Mouse (Mus musculus) megakaryocyte, embryonic 14.5 days (primary cell): ENCODE data around the gene Usp54. TPM values are rescaled to one million over a fixed set of nuclear protein-coding genes. Genes with fewer than 3 reads are reported as not detected.

Experiments
- H3K27me3 ChIP-seq: replicated peaks from 2 replicates; pipeline ENCODE3; 2012; ENCODE audit warnings: inconsistent platforms
- H3K36me3 ChIP-seq: replicated peaks from 2 replicates; pipeline ENCODE3; 2012; ENCODE audit warnings: low read length, inconsistent platforms, mixed read lengths
- H3K4me1 ChIP-seq: 2 replicates; pipeline ENCODE4 v1.6.1; 2012; ENCODE audit warnings: inconsistent platforms
- H3K4me3 ChIP-seq: replicated peaks from 2 replicates; pipeline ENCODE3; 2012; ENCODE audit warnings: moderate library complexity, mild to moderate bottlenecking, inconsistent platforms
- H3K9me3 ChIP-seq: 2 replicates; pipeline ENCODE4 v1.6.1; 2012; ENCODE audit warnings: inconsistent platforms
- FLI1 ChIP-seq: IDR thresholded peaks from 2 replicates; pipeline ENCODE4 v1.6.1; 2012; ENCODE audit warnings: low read length, inconsistent platforms, mixed read lengths
- GATA1 ChIP-seq: IDR thresholded peaks from 3 replicates; pipeline ENCODE4 v1.6.1; 2012; ENCODE audit warnings: mixed read lengths, low read length, inconsistent platforms, borderline replicate concordance
- polyA plus RNA-seq: library from polyadenylated mRNA; stranded (reverse); fragments of >175 nt; gene quantifications from 2 replicates; pipeline ENCODE4 v1.2.3, GENCODE M21; 2012; ENCODE audit warnings: low replicate concordance; ENCODE audit not compliant: insufficient read depth

The Usp54 gene
- polyA plus RNA-seq, 1 experiment: 1.5 TPM

- no peaks in the 10 kb centered on the region for H3K9me3 ChIP-seq
- TF ChIP-seq GATA1: no peak
- TF ChIP-seq FLI1: no peak
- H3K4me3 ChIP-seq: no peak overlapping the region
Observed at GRCm38 (mm10) chr14:20658326-20658725, 17.5 kb upstream of the Usp54 start.

GRCm38 (mm10) chr14:20656361-20656760, 15.5 kb upstream of the Usp54 start, which contains the start of gene Myoz1:
Gene Myoz1, minus strand, starts transcription at chr14:20656540.
- H3K4me1 ChIP-seq: peaks cover 56% of the 10 kb centered on the region
- no peak within 1 kb of the TSS for H3K4me3 ChIP-seq
- TF ChIP-seq GATA1 (no peak), FLI1 (no peak)
- H3K27me3 ChIP-seq: peaks cover 4% of the 10 kb centered on the region
- H3K36me3 ChIP-seq: no peaks in the 10 kb centered on the region
- no peaks in the 10 kb centered on the region for H3K9me3 ChIP-seq

More at GRCm38 (mm10) chr14:20658326-20658725, 17.5 kb upstream of the Usp54 start:
- H3K27me3 ChIP-seq: peaks cover 22% of the 10 kb centered on the region
- peaks cover 61% of the 10 kb centered on the region for H3K4me1 ChIP-seq
- no peaks in the 10 kb centered on the region for H3K36me3 ChIP-seq

- Histone ChIP-seq H3K4me1 (peaks cover 55% of the 10 kb centered on the region), H3K27me3 (peaks cover 2% of the 10 kb centered on the region), H3K4me3 (no peak overlapping the region), H3K9me3 (no peaks in the 10 kb centered on the region), H3K36me3 (no peaks in the 10 kb centered on the region)
- TF ChIP-seq FLI1 (no peak), GATA1 (no peak)
Observed at GRCm38 (mm10) chr14:20655731-20656130, 14.9 kb upstream of the Usp54 start.

GRCm38 (mm10) chr14:20654690-20655421, 14.0 kb upstream of the Usp54 start:
- Histone ChIP-seq H3K36me3 (no peaks in the 10 kb centered on the region), H3K9me3 (no peaks in the 10 kb centered on the region), H3K4me1 (peaks cover 48% of the 10 kb centered on the region), H3K4me3 (no peak overlapping the region), H3K27me3 (peaks cover 2% of the 10 kb centered on the region)
- TF ChIP-seq FLI1 (no peak), GATA1 (no peak)

- Histone ChIP-seq H3K9me3 (no peaks in the 10 kb centered on the region), H3K36me3 (no peaks in the 10 kb centered on the region), H3K4me1 (peaks cover 54% of the 10 kb centered on the region), H3K4me3 (no peak overlapping the region), H3K27me3 (peaks cover 2% of the 10 kb centered on the region)
- TF ChIP-seq FLI1 (no peak), GATA1 (no peak)
Observed at GRCm38 (mm10) chr14:20651722-20652256, 10.9 kb upstream of the Usp54 start.

- no peak for TF ChIP-seq GATA1
- TF ChIP-seq FLI1: no peak
- H3K4me3 ChIP-seq: no peak overlapping the region
- H3K27me3 ChIP-seq: peaks cover 2% of the 10 kb centered on the region
Observed at GRCm38 (mm10) chr14:20651000-20651399, 10.1 kb upstream of the Usp54 start.

GRCm38 (mm10) chr14:20646381-20646780, 5.5 kb upstream of the Usp54 start:
- Histone ChIP-seq H3K9me3 (no peaks in the 10 kb centered on the region), H3K4me3 (no peak overlapping the region), H3K36me3 (no peaks in the 10 kb centered on the region), H3K27me3 (no peaks in the 10 kb centered on the region), H3K4me1 (peaks cover 54% of the 10 kb centered on the region)
- TF ChIP-seq FLI1 (no peak), GATA1 (no peak)

More at GRCm38 (mm10) chr14:20651000-20651399, 10.1 kb upstream of the Usp54 start:
- Histone ChIP-seq H3K9me3 (no peaks in the 10 kb centered on the region), H3K36me3 (no peaks in the 10 kb centered on the region), H3K4me1 (peaks cover 56% of the 10 kb centered on the region)

GRCm38 (mm10) chr14:20645547-20645946, 4.7 kb upstream of the Usp54 start:
- H3K4me3 ChIP-seq: no peak overlapping the region
- H3K27me3 ChIP-seq: no peaks in the 10 kb centered on the region
- H3K9me3 ChIP-seq: no peaks in the 10 kb centered on the region
- H3K36me3 ChIP-seq: no peaks in the 10 kb centered on the region
- TF ChIP-seq GATA1 (no peak), FLI1 (no peak)
- H3K4me1 ChIP-seq: peaks cover 50% of the 10 kb centered on the region

GRCm38 (mm10) chr14:20641438-20641875, 594 bp upstream of the Usp54 start:
- no peaks in the 10 kb centered on the region for H3K36me3 ChIP-seq
- no peaks in the 10 kb centered on the region for H3K9me3 ChIP-seq
- H3K4me3 ChIP-seq: peak overlapping the region; percentile 98
- TF ChIP-seq FLI1 (no peak), GATA1 (no peak)
- no peaks in the 10 kb centered on the region for H3K27me3 ChIP-seq
- peaks cover 44% of the 10 kb centered on the region for H3K4me1 ChIP-seq

- no peaks in the 10 kb centered on the region for H3K9me3 ChIP-seq
- no peaks in the 10 kb centered on the region for H3K36me3 ChIP-seq
- H3K4me3 ChIP-seq: peak overlapping the region; percentile 98
- no peaks in the 10 kb centered on the region for H3K27me3 ChIP-seq
- TF ChIP-seq GATA1: no peak
- TF ChIP-seq FLI1: no peak
- H3K4me1 ChIP-seq: peaks cover 38% of the 10 kb centered on the region
Observed at GRCm38 (mm10) chr14:20639918-20640619, 794 bp downstream of the Usp54 start.
